Mouse (Mus musculus): ENCODE results near the gene Dnajb3. TPM values are rescaled to one million over a fixed set of nuclear protein-coding genes. Genes with fewer than 3 reads are reported as not detected.

Gene Dnajb3
- polyA plus RNA-seq, 1 experiment, result not detected

GRCm38 (mm10) chr1:88249596-88249995 lies 44.0 kb upstream of the Dnajb3 start:
- H3K27me3 ChIP-seq (ENCODE audit: control insufficient read depth, insufficient read depth, insufficient read length), result peaks cover 17% of the 10 kb centered on the region
- no peaks in the 10 kb centered on the region for H3K36me3 ChIP-seq (ENCODE audit: control insufficient read depth, insufficient read depth)
- no peaks in the 10 kb centered on the region for H3K79me2 ChIP-seq (ENCODE audit: control insufficient read depth, insufficient read depth)
- TF ChIP-seq MYOD1 (IDR thresholded peaks at IDR 0.05; ENCODE audit: control insufficient read depth, insufficient read length, low read depth) (no peak), CTCF (IDR thresholded peaks at IDR 0.05; ENCODE audit: control insufficient read depth, insufficient read depth, insufficient read length) (no peak), MYOG (IDR thresholded peaks at IDR 0.05; ENCODE audit: control insufficient read depth, extremely low read depth, insufficient read length) (no peak), FOSL1 (IDR thresholded peaks at IDR 0.05; ENCODE audit: insufficient read depth, low read length, poor library complexity, severe bottlenecking) (no peak), MAX (IDR thresholded peaks at IDR 0.05) (no peak), USF1 (IDR thresholded peaks at IDR 0.05; ENCODE audit: low read depth) (no peak), CEBPB (IDR thresholded peaks at IDR 0.05; ENCODE audit: low read depth) (no peak)
- no peak overlapping the region for H3ac ChIP-seq (ENCODE audit: control insufficient read depth, insufficient read length, low read depth)
- H3K4me3 ChIP-seq (ENCODE audit: insufficient read depth, poor library complexity, severe bottlenecking), result no peak overlapping the region
- no peaks in the 10 kb centered on the region for H3K79me3 ChIP-seq (ENCODE audit: low read depth)

GRCm38 (mm10) chr1:88248658-88249057 lies 43.1 kb upstream of the Dnajb3 start:
- Histone ChIP-seq H3K36me3 (ENCODE audit: control insufficient read depth, insufficient read depth) (no peaks in the 10 kb centered on the region), H3K79me2 (ENCODE audit: control insufficient read depth, insufficient read depth) (no peaks in the 10 kb centered on the region), H3K4me3 (ENCODE audit: insufficient read depth, poor library complexity, severe bottlenecking) (no peak overlapping the region), H3ac (ENCODE audit: control insufficient read depth, insufficient read length, low read depth) (no peak overlapping the region), H3K27me3 (ENCODE audit: control insufficient read depth, insufficient read depth, insufficient read length) (peaks cover 21% of the 10 kb centered on the region), H3K79me3 (ENCODE audit: low read depth) (no peaks in the 10 kb centered on the region)
- no peak for TF ChIP-seq USF1 (IDR thresholded peaks at IDR 0.05; ENCODE audit: low read depth)
- no peak for TF ChIP-seq CTCF (IDR thresholded peaks at IDR 0.05; ENCODE audit: control insufficient read depth, insufficient read depth, insufficient read length)
- no peak for TF ChIP-seq MYOD1 (IDR thresholded peaks at IDR 0.05; ENCODE audit: control insufficient read depth, insufficient read length, low read depth)
- no peak for TF ChIP-seq MYOG (IDR thresholded peaks at IDR 0.05; ENCODE audit: control insufficient read depth, extremely low read depth, insufficient read length)
- TF ChIP-seq FOSL1 (IDR thresholded peaks at IDR 0.05; ENCODE audit: insufficient read depth, low read length, poor library complexity, severe bottlenecking), result no peak
- no peak for TF ChIP-seq MAX (IDR thresholded peaks at IDR 0.05)
- no peak for TF ChIP-seq CEBPB (IDR thresholded peaks at IDR 0.05; ENCODE audit: low read depth)

GRCm38 (mm10) chr1:88247660-88248059 lies 42.1 kb upstream of the Dnajb3 start:
- TF ChIP-seq USF1 (IDR thresholded peaks at IDR 0.05; ENCODE audit: low read depth), result no peak
- TF ChIP-seq MYOD1 (IDR thresholded peaks at IDR 0.05; ENCODE audit: control insufficient read depth, insufficient read length, low read depth), result no peak
- TF ChIP-seq FOSL1 (IDR thresholded peaks at IDR 0.05; ENCODE audit: insufficient read depth, low read length, poor library complexity, severe bottlenecking), result no peak
- no peak for TF ChIP-seq CTCF (IDR thresholded peaks at IDR 0.05; ENCODE audit: control insufficient read depth, insufficient read depth, insufficient read length)
- TF ChIP-seq CEBPB (IDR thresholded peaks at IDR 0.05; ENCODE audit: low read depth), result no peak
- TF ChIP-seq MAX (IDR thresholded peaks at IDR 0.05), result no peak
- TF ChIP-seq MYOG (IDR thresholded peaks at IDR 0.05; ENCODE audit: control insufficient read depth, extremely low read depth, insufficient read length), result no peak
- H3K79me2 ChIP-seq (ENCODE audit: control insufficient read depth, insufficient read depth), result no peaks in the 10 kb centered on the region
- H3ac ChIP-seq (ENCODE audit: control insufficient read depth, insufficient read length, low read depth), result no peak overlapping the region
- H3K27me3 ChIP-seq (ENCODE audit: control insufficient read depth, insufficient read depth, insufficient read length), result peaks cover 27% of the 10 kb centered on the region
- H3K4me3 ChIP-seq (ENCODE audit: insufficient read depth, poor library complexity, severe bottlenecking), result no peak overlapping the region
- H3K36me3 ChIP-seq (ENCODE audit: control insufficient read depth, insufficient read depth), result no peaks in the 10 kb centered on the region
- H3K79me3 ChIP-seq (ENCODE audit: low read depth), result no peaks in the 10 kb centered on the region

- Histone ChIP-seq H3K36me3 (ENCODE audit: control insufficient read depth, insufficient read depth) (no peaks in the 10 kb centered on the region), H3K79me2 (ENCODE audit: control insufficient read depth, insufficient read depth) (no peaks in the 10 kb centered on the region), H3K4me3 (ENCODE audit: insufficient read depth, poor library complexity, severe bottlenecking) (no peak overlapping the region), H3K27me3 (ENCODE audit: control insufficient read depth, insufficient read depth, insufficient read length) (peaks cover 26% of the 10 kb centered on the region), H3K79me3 (ENCODE audit: low read depth) (no peaks in the 10 kb centered on the region), H3ac (ENCODE audit: control insufficient read depth, insufficient read length, low read depth) (no peak overlapping the region)
- TF ChIP-seq FOSL1 (IDR thresholded peaks at IDR 0.05; ENCODE audit: insufficient read depth, low read length, poor library complexity, severe bottlenecking), result no peak
- TF ChIP-seq CTCF (IDR thresholded peaks at IDR 0.05; ENCODE audit: control insufficient read depth, insufficient read depth, insufficient read length), result no peak
- TF ChIP-seq MYOD1 (IDR thresholded peaks at IDR 0.05; ENCODE audit: control insufficient read depth, insufficient read length, low read depth), result no peak
- no peak for TF ChIP-seq USF1 (IDR thresholded peaks at IDR 0.05; ENCODE audit: low read depth)
- no peak for TF ChIP-seq CEBPB (IDR thresholded peaks at IDR 0.05; ENCODE audit: low read depth)
- no peak for TF ChIP-seq MYOG (IDR thresholded peaks at IDR 0.05; ENCODE audit: control insufficient read depth, extremely low read depth, insufficient read length)
- TF ChIP-seq MAX (IDR thresholded peaks at IDR 0.05), result no peak
These were observed 40.8 kb upstream of the Dnajb3 start for GRCm38 (mm10) chr1:88246386-88246785.

GRCm38 (mm10) chr1:88245881-88246280 lies 40.3 kb upstream of the Dnajb3 start:
- H3K79me2 ChIP-seq (ENCODE audit: control insufficient read depth, insufficient read depth), result no peaks in the 10 kb centered on the region
- no peak for TF ChIP-seq USF1 (IDR thresholded peaks at IDR 0.05; ENCODE audit: low read depth)
- TF ChIP-seq MYOG (IDR thresholded peaks at IDR 0.05; ENCODE audit: control insufficient read depth, extremely low read depth, insufficient read length), result no peak
- TF ChIP-seq MAX (IDR thresholded peaks at IDR 0.05), result no peak
- TF ChIP-seq FOSL1 (IDR thresholded peaks at IDR 0.05; ENCODE audit: insufficient read depth, low read length, poor library complexity, severe bottlenecking), result no peak
- TF ChIP-seq CTCF (IDR thresholded peaks at IDR 0.05; ENCODE audit: control insufficient read depth, insufficient read depth, insufficient read length), result no peak
- no peak for TF ChIP-seq CEBPB (IDR thresholded peaks at IDR 0.05; ENCODE audit: low read depth)
- no peak for TF ChIP-seq MYOD1 (IDR thresholded peaks at IDR 0.05; ENCODE audit: control insufficient read depth, insufficient read length, low read depth)
- H3K4me3 ChIP-seq (ENCODE audit: insufficient read depth, poor library complexity, severe bottlenecking), result no peak overlapping the region

GRCm38 (mm10) chr1:88243861-88244260 lies 38.3 kb upstream of the Dnajb3 start:
- TF ChIP-seq MAX (IDR thresholded peaks at IDR 0.05) (no peak), FOSL1 (IDR thresholded peaks at IDR 0.05; ENCODE audit: insufficient read depth, low read length, poor library complexity, severe bottlenecking) (no peak), MYOD1 (IDR thresholded peaks at IDR 0.05; ENCODE audit: control insufficient read depth, insufficient read length, low read depth) (no peak), USF1 (IDR thresholded peaks at IDR 0.05; ENCODE audit: low read depth) (no peak), MYOG (IDR thresholded peaks at IDR 0.05; ENCODE audit: control insufficient read depth, extremely low read depth, insufficient read length) (no peak)
- H3K4me3 ChIP-seq (ENCODE audit: insufficient read depth, poor library complexity, severe bottlenecking), result no peak overlapping the region
- H3K36me3 ChIP-seq (ENCODE audit: control insufficient read depth, insufficient read depth), result no peaks in the 10 kb centered on the region
- H3K79me2 ChIP-seq (ENCODE audit: control insufficient read depth, insufficient read depth), result no peaks in the 10 kb centered on the region
- peaks cover 20% of the 10 kb centered on the region for H3K27me3 ChIP-seq (ENCODE audit: control insufficient read depth, insufficient read depth, insufficient read length)
- H3K79me3 ChIP-seq (ENCODE audit: low read depth), result no peaks in the 10 kb centered on the region
- no peak overlapping the region for H3ac ChIP-seq (ENCODE audit: control insufficient read depth, insufficient read length, low read depth)

More at GRCm38 (mm10) chr1:88245881-88246280, 40.3 kb upstream of the Dnajb3 start:
- Histone ChIP-seq H3K27me3 (ENCODE audit: control insufficient read depth, insufficient read depth, insufficient read length) (peaks cover 26% of the 10 kb centered on the region), H3ac (ENCODE audit: control insufficient read depth, insufficient read length, low read depth) (no peak overlapping the region), H3K79me3 (ENCODE audit: low read depth) (no peaks in the 10 kb centered on the region), H3K36me3 (ENCODE audit: control insufficient read depth, insufficient read depth) (no peaks in the 10 kb centered on the region)

All from C2C12 (cell line).